Mouse (Mus musculus) ES-E14 (cell line): Measurements from ENCODE around the gene a. TPM values are rescaled to one million over a fixed set of nuclear protein-coding genes. Genes with fewer than 3 reads are reported as not detected.

ENCODE experiments used
- DNase-seq: peaks from one replicate; pipeline ENCODE4 v3.0.0-alpha.2; 2013; ENCODE audit warnings: low read depth, low spot score
- H3K27ac ChIP-seq: 2 replicates; pipeline ENCODE4 v1.5.1; 2012; ENCODE audit warnings: low read depth, mild to moderate bottlenecking, low read length, moderate library complexity, mixed read lengths; ENCODE audit not compliant: poor library complexity, insufficient read depth, severe bottlenecking
- H3K36me3 ChIP-seq: 2 replicates; pipeline ENCODE4 v1.6.1; 2012; ENCODE audit warnings: mild to moderate bottlenecking, low read length, moderate library complexity, mixed read lengths; ENCODE audit not compliant: control insufficient read depth, poor library complexity, insufficient read depth, severe bottlenecking
- H3K4me1 ChIP-seq, 2 experiments: fragments of 150-350 bp in 1 of 2; sonication (generic) in 1 of 2; 2 replicates each; pipeline ENCODE4 v1.6.1; 2012; ENCODE audit warnings: low read length in 2 of 2, mild to moderate bottlenecking in 1 of 2, mixed read lengths in 1 of 2; ENCODE audit not compliant: control insufficient read depth in 2 of 2, insufficient read depth in 2 of 2, poor library complexity in 1 of 2
- H3K4me3 ChIP-seq, 2 experiments: fragments of 150-350 bp in 1 of 2; sonication (generic) in 1 of 2; 2 replicates each; pipeline ENCODE4 v1.5.1; 2012; ENCODE audit warnings: low read length in 2 of 2, low read depth in 1 of 2, mild to moderate bottlenecking in 1 of 2, mixed read lengths in 1 of 2; ENCODE audit not compliant: insufficient read depth in 1 of 2, poor library complexity in 1 of 2, severe bottlenecking in 1 of 2
- H3K9ac ChIP-seq: 2 replicates; pipeline ENCODE4 v1.6.1; 2012; ENCODE audit warnings: low read depth, mild to moderate bottlenecking, low read length, mixed read lengths; ENCODE audit not compliant: poor library complexity, insufficient read depth, severe bottlenecking
- H3K9me3 ChIP-seq: fragments of 150-350 bp; sonication (generic); 2 replicates; pipeline ENCODE4 v1.6.1; 2012; ENCODE audit warnings: low read depth, mild to moderate bottlenecking, low read length; ENCODE audit not compliant: control insufficient read depth, insufficient read depth
- CHD2 ChIP-seq: IDR thresholded peaks from 2 replicates; pipeline ENCODE4 v1.6.1; 2014; ENCODE audit warnings: mild to moderate bottlenecking, low read depth, low read length, inconsistent platforms
- HCFC1 ChIP-seq: IDR thresholded peaks from 2 replicates; pipeline ENCODE4 v1.6.1; 2012; ENCODE audit warnings: low read length, inconsistent platforms, borderline replicate concordance; ENCODE audit not compliant: insufficient read depth
- MAFK ChIP-seq: IDR thresholded peaks from 2 replicates; pipeline ENCODE4 v1.6.1; 2014; ENCODE audit warnings: mild to moderate bottlenecking, low read depth, low read length, inconsistent platforms; ENCODE audit not compliant: insufficient read depth
- ZC3H11A ChIP-seq: IDR thresholded peaks from 2 replicates; pipeline ENCODE4 v1.6.1; 2012; ENCODE audit warnings: low read depth, mild to moderate bottlenecking, inconsistent platforms, low read length, borderline replicate concordance
- ZNF384 ChIP-seq: IDR thresholded peaks from 2 replicates; pipeline ENCODE4 v1.6.1; 2012; ENCODE audit warnings: low read depth, low read length, inconsistent platforms
- in situ Hi-C, 2 experiments: fragments of 600-800 bp; cut with MboI; formaldehyde crosslinking; loops; one replicate each; pipeline ENCODE4 v1.15.1; 2025; ENCODE audit warnings: low sequenced_read_pairs in 2 of 2, inconsistent platforms in 1 of 2; ENCODE audit not compliant: unreplicated experiment in 2 of 2
- total RNA-seq: library from RNA; depleted of rRNA; stranded (reverse); fragments of 300-350 nt; gene quantifications from 2 replicates; pipeline ENCODE4 v1.2.3, GENCODE M21; 2012

The a gene
- total RNA-seq, 1 experiment, result 0.49 TPM

GRCm38 (mm10) chr2:154942546-154942945 is 151.3 kb downstream of the a start:
- Histone ChIP-seq H3K4me3 (no peak overlapping the region), H3K9ac (no peak overlapping the region), H3K4me1 (peaks cover 0 to 1% of the 10 kb centered on the region in 2 experiments; a peak in 1 of 4 replicates), H3K36me3 (no peaks in the 10 kb centered on the region), H3K27ac (no peak overlapping the region), H3K9me3 (no peaks in the 10 kb centered on the region)
- DNase-seq, result no peak
- TF ChIP-seq HCFC1 (no peak), ZC3H11A (no peak), ZNF384 (no peak), CHD2 (no peak), MAFK (no peak)
- in situ Hi-C loops, result loop anchor here (10.0 to 25.0 kb wide), 2 partner anchors 230 to 238 kb away; no protein-coding TSS in a partner anchor

DNA sequence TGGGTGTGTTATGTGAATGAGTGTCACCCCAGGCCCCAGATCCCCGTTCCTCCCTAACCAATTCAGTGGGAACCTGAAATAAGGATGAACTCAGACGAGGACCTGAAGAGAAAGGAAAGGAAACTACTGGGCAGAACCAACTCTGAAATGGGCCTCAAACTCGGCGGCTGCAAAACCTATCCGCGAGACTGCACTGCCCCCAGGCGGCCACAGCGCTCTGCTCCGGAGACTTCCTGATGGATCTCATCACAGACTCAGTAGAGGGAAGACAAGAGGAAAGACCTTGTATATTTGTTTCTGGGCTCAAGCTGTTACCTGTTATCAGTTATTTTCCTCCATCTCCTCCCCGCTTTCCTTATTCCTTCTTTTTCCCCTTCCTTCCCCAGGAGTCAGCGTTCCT is 151.9 kb downstream of the a start:
- no peaks in the 10 kb centered on the region for H3K9me3 ChIP-seq
- no peak overlapping the region for H3K4me3 ChIP-seq
- no peak overlapping the region for H3K27ac ChIP-seq
- H3K9ac ChIP-seq, result no peak overlapping the region
- peaks cover 0 to 1% of the 10 kb centered on the region in 2 experiments; a peak in 1 of 4 replicates for H3K4me1 ChIP-seq
- no peaks in the 10 kb centered on the region for H3K36me3 ChIP-seq
- in situ Hi-C loops, result loop anchor here (10.0 to 25.0 kb wide), 2 partner anchors 231 to 238 kb away; no protein-coding TSS in a partner anchor
- TF ChIP-seq MAFK (no peak), ZC3H11A (peak; percentile 74)
- DNase-seq, result peak; percentile 42

DNA sequence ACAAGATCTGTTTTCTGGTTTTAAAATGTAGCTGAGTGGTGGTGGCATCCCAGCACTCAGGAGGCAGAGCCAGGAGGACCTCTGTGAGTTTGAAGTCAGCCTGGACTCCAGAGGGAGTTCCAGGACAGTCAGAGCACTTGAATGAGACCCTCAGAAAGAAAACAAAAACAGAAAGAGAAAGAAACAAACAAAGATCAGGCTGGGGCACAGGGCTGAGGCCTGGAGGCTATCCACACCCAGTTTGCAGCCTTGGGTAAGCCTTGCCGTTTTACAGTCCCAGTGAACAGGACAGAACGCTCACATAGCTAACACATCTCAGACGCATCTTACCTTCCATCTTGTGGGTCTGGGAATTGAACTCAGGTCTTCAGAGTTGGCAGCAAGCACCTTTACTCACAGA is 155.7 kb downstream of the a start:
- peaks cover 0 to 1% of the 10 kb centered on the region in 2 experiments; a peak in 1 of 4 replicates for H3K4me1 ChIP-seq
- in situ Hi-C loops, result loop anchor here (10.0 to 25.0 kb wide), 2 partner anchors 235 to 242 kb away; no protein-coding TSS in a partner anchor
- H3K36me3 ChIP-seq, result no peaks in the 10 kb centered on the region
- TF ChIP-seq ZNF384, result no peak
- TF ChIP-seq HCFC1, result no peak
- no peak for TF ChIP-seq CHD2
- no peak for TF ChIP-seq MAFK
- TF ChIP-seq ZC3H11A, result no peak
- H3K4me3 ChIP-seq, result no peak overlapping the region
- H3K27ac ChIP-seq, result no peak overlapping the region
- no peaks in the 10 kb centered on the region for H3K9me3 ChIP-seq
- H3K9ac ChIP-seq, result no peak overlapping the region
- DNase-seq, result no peak

GRCm38 (mm10) chr2:154949352-154949751 is 158.2 kb downstream of the a start:
- H3K36me3 ChIP-seq, result no peaks in the 10 kb centered on the region
- DNase-seq, result no peak
- no peak for TF ChIP-seq MAFK
- no peak for TF ChIP-seq HCFC1
- no peak for TF ChIP-seq CHD2
- TF ChIP-seq ZNF384, result no peak
- TF ChIP-seq ZC3H11A, result no peak
- H3K4me1 ChIP-seq, result no peaks in the 10 kb centered on the region
- no peak overlapping the region for H3K4me3 ChIP-seq
- in situ Hi-C loops, result loop anchor here (10.0 to 25.0 kb wide), 2 partner anchors 237 to 245 kb away; no protein-coding TSS in a partner anchor
- no peak overlapping the region for H3K27ac ChIP-seq
- H3K9me3 ChIP-seq, result no peaks in the 10 kb centered on the region
- H3K9ac ChIP-seq, result no peak overlapping the region

DNA sequence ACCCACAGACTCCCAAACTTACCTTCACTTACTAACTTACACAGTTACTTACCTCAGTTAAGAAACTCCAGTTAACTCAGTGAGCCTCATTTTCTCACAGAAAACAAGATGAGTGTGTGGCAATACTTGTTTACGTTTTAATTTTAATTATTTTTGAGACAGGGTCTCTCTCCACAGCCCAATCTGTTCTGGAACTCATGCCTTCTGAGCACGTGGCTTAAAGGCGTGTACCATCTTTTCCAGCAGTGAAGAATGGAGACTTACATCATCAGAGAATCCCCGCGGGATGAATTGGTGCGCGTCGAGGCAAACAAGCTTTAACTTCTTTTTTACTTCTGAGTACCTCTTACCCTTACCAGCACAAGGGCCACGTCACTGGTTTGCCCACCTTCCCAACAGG is 158.7 kb downstream of the a start:
- Histone ChIP-seq H3K4me3 (no peak overlapping the region), H3K9me3 (no peaks in the 10 kb centered on the region), H3K4me1 (no peaks in the 10 kb centered on the region), H3K9ac (no peak overlapping the region), H3K27ac (no peak overlapping the region), H3K36me3 (no peaks in the 10 kb centered on the region)
- no peak for DNase-seq
- TF ChIP-seq CHD2, result no peak
- no peak for TF ChIP-seq MAFK
- no peak for TF ChIP-seq ZC3H11A
- no peak for TF ChIP-seq ZNF384
- no peak for TF ChIP-seq HCFC1
- in situ Hi-C loops, result loop anchor here (10.0 to 25.0 kb wide), 2 partner anchors 238 to 245 kb away; no protein-coding TSS in a partner anchor
